Mouse (Mus musculus) heart, embryonic 11.5 days (tissue): Measurements from ENCODE around the gene Cfap52. TPM values are rescaled to one million over a fixed set of nuclear protein-coding genes. Genes with fewer than 3 reads are reported as not detected.

ENCODE experiments used
- ATAC-seq: fragments of 200-750 bp; cut with Nextera tagmentation; replicated peaks from 2 replicates; pipeline ENCODE4 v1.8.0; 2017; ENCODE audit warnings: moderate library complexity; ENCODE audit not compliant: insufficient number of reproducible peaks, low FRiP score, low TSS enrichment
- H3K27ac ChIP-seq: fragments of 300-500 bp; sonication (generic); 2 replicates; pipeline ENCODE4 v1.5.1; 2014; ENCODE audit warnings: mild to moderate bottlenecking, low read depth, low read length
- H3K27me3 ChIP-seq: fragments of 300-500 bp; sonication (generic); 2 replicates; pipeline ENCODE4 v1.6.1; 2014; ENCODE audit warnings: mild to moderate bottlenecking, low read length, mixed read lengths; ENCODE audit not compliant: control insufficient read depth, insufficient read depth
- H3K36me3 ChIP-seq: fragments of 300-500 bp; sonication (generic); 2 replicates; pipeline ENCODE4 v1.6.1; 2014; ENCODE audit warnings: mild to moderate bottlenecking, low read length, moderate library complexity, mixed read lengths; ENCODE audit not compliant: control insufficient read depth, insufficient read depth
- H3K4me1 ChIP-seq: fragments of 300-500 bp; sonication (generic); 2 replicates; pipeline ENCODE4 v1.6.1; 2014; ENCODE audit warnings: low read length; ENCODE audit not compliant: control insufficient read depth, insufficient read depth
- H3K4me2 ChIP-seq: fragments of 300-500 bp; sonication (generic); 2 replicates; pipeline ENCODE4 v1.6.1; 2014; ENCODE audit warnings: mild to moderate bottlenecking, moderate library complexity
- H3K4me3 ChIP-seq: fragments of 300-500 bp; sonication (generic); 2 replicates; pipeline ENCODE4 v1.5.1; 2014; ENCODE audit warnings: low read depth, low read length
- H3K9ac ChIP-seq: fragments of 300-500 bp; sonication (generic); 2 replicates; pipeline ENCODE4 v1.6.1; 2014; ENCODE audit warnings: mild to moderate bottlenecking, low read depth, low read length, moderate library complexity
- H3K9me3 ChIP-seq: fragments of 300-500 bp; sonication (generic); replicated peaks from 2 replicates; pipeline ENCODE4 v1.6.1; 2016; ENCODE audit warnings: low read length; ENCODE audit not compliant: control insufficient read depth
- WGBS: fragments of 180-500 bp; shearing (Covaris S2); extraction: QIAGEN DNeasy Blood & Tissue Kit; methylation state at CpG from one replicate; pipeline ENCODE4 v1.1.7; 2014; ENCODE audit not compliant: insufficient replicate concordance; 5-methylcytosine and 5-hydroxymethylcytosine counted together
- polyA plus RNA-seq: library from polyadenylated mRNA; unstranded; fragments of >200 nt; fragmentation: Nextera tagmentation; extraction: Ambion mirVana; gene quantifications from 2 replicates; pipeline ENCODE4 v1.2.1, GENCODE M21; 2014

Cfap52 gene
- polyA plus RNA-seq, 1 experiment from 2014 or later, result 0.57 TPM

DNA sequence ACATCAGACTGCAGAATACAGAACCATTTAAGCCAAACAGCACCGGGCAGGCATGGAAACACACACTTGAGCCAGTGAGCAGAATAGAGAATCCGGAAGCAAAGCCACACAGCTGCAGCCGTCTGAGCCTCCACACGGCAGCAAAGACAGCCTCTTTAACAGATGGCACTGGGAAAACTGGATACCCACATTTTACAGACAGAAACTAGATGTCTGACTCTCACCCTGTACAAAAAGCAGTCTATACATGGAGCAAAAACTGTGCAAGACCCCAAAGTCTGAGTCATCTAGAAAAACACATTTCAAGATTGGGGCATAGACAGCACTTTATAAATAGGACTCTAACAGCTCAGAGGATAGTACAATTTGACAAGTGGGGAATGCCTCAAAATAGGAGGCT, 25.8 kb upstream of the Cfap52 start:
- no peak for ATAC-seq
- Histone ChIP-seq H3K9ac (no peak overlapping the region), H3K4me1 (no peaks in the 10 kb centered on the region), H3K4me2 (no peak overlapping the region), H3K4me3 (no peak overlapping the region), H3K27ac (no peak overlapping the region), H3K27me3 (no peaks in the 10 kb centered on the region), H3K9me3 (no peaks in the 10 kb centered on the region), H3K36me3 (no peaks in the 10 kb centered on the region)
- WGBS, result 72% methylated on average over 4 of the region's 4 CpGs

GRCm38 (mm10) chr11:67983564-67983963, 18.1 kb upstream of the Cfap52 start:
- no peak for ATAC-seq
- Histone ChIP-seq H3K4me3 (no peak overlapping the region), H3K27me3 (no peaks in the 10 kb centered on the region)

DNA sequence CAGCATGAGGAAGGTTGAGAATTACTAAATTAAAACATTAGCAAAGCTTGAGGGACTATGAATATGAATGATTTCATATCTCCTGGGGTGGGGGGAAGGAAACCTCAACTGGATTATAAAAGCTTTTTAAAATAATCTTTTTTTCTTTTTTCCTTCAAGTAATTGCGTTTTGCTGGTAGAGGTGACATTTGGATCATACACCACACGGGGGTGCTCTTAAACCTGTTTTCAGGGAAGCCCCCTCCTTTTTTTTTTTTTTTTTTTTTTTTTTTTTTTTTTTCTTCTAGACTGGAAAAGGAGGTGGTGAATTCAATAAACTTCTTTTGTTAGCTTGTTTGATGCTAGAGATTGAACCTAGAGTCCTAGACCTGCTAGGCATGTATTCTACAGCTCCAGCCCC, 9.8 kb upstream of the Cfap52 start:
- ATAC-seq, result no peak
- 14% methylated on average over 2 of the region's 2 CpGs for WGBS
- H3K4me2 ChIP-seq, result no peak overlapping the region
- H3K36me3 ChIP-seq, result peaks cover 8% of the 10 kb centered on the region
- no peak overlapping the region for H3K9ac ChIP-seq
- H3K9me3 ChIP-seq, result no peaks in the 10 kb centered on the region
- peaks cover 12% of the 10 kb centered on the region for H3K4me1 ChIP-seq
- H3K27ac ChIP-seq, result no peak overlapping the region
- no peaks in the 10 kb centered on the region for H3K27me3 ChIP-seq
- no peak overlapping the region for H3K4me3 ChIP-seq

More at GRCm38 (mm10) chr11:67983564-67983963, 18.1 kb upstream of the Cfap52 start:
- 93% methylated on average over 6 of the region's 6 CpGs for WGBS
- H3K9me3 ChIP-seq, result no peaks in the 10 kb centered on the region
- no peaks in the 10 kb centered on the region for H3K4me1 ChIP-seq
- H3K27ac ChIP-seq, result no peak overlapping the region
- H3K4me2 ChIP-seq, result no peak overlapping the region
- H3K9ac ChIP-seq, result no peak overlapping the region
- no peaks in the 10 kb centered on the region for H3K36me3 ChIP-seq

DNA sequence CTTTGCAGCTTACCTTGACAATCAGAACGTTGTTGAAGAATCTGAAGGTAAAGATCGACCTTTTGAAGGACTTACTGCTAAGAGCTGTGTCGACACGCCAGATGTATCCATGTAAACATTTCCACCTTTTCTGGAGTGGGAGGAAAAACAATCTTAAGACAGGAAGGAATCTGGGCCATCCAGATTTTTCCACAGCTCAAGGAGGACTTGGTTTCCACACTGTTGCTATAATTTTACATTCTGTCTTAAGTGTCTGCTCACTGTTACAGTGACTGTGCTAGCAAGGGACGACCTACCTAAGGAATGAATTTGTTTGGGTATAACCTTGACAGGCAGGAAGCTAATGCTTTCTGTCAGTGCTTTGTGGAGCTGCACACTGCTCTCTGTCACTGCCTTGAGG, 7.8 kb upstream of the Cfap52 start:
- Histone ChIP-seq H3K4me2 (no peak overlapping the region), H3K4me3 (no peak overlapping the region), H3K9me3 (no peaks in the 10 kb centered on the region), H3K36me3 (peaks cover 8% of the 10 kb centered on the region), H3K27me3 (no peaks in the 10 kb centered on the region), H3K4me1 (peaks cover 12% of the 10 kb centered on the region), H3K9ac (no peak overlapping the region), H3K27ac (peak overlapping the region; percentile 89)
- ATAC-seq, result no peak
- 66% methylated on average over 5 of the region's 5 CpGs for WGBS

- no peak overlapping the region for H3K4me2 ChIP-seq
- H3K27ac ChIP-seq, result peak overlapping the region; percentile 89
Observed at GRCm38 (mm10) chr11:67972606-67973005, 7.2 kb upstream of the Cfap52 start.

GRCm38 (mm10) chr11:67967831-67968230, 2.4 kb upstream of the Cfap52 start:
- 71% methylated on average over 11 of the region's 11 CpGs for WGBS

More at GRCm38 (mm10) chr11:67972606-67973005, 7.2 kb upstream of the Cfap52 start:
- H3K4me3 ChIP-seq, result no peak overlapping the region
- no peaks in the 10 kb centered on the region for H3K9me3 ChIP-seq
- WGBS, result 44% methylated on average over 1 of the region's 1 CpGs
- peaks cover 14% of the 10 kb centered on the region for H3K4me1 ChIP-seq
- peaks cover 8% of the 10 kb centered on the region for H3K36me3 ChIP-seq
- H3K9ac ChIP-seq, result no peak overlapping the region
- H3K27me3 ChIP-seq, result no peaks in the 10 kb centered on the region
- ATAC-seq, result no peak

DNA sequence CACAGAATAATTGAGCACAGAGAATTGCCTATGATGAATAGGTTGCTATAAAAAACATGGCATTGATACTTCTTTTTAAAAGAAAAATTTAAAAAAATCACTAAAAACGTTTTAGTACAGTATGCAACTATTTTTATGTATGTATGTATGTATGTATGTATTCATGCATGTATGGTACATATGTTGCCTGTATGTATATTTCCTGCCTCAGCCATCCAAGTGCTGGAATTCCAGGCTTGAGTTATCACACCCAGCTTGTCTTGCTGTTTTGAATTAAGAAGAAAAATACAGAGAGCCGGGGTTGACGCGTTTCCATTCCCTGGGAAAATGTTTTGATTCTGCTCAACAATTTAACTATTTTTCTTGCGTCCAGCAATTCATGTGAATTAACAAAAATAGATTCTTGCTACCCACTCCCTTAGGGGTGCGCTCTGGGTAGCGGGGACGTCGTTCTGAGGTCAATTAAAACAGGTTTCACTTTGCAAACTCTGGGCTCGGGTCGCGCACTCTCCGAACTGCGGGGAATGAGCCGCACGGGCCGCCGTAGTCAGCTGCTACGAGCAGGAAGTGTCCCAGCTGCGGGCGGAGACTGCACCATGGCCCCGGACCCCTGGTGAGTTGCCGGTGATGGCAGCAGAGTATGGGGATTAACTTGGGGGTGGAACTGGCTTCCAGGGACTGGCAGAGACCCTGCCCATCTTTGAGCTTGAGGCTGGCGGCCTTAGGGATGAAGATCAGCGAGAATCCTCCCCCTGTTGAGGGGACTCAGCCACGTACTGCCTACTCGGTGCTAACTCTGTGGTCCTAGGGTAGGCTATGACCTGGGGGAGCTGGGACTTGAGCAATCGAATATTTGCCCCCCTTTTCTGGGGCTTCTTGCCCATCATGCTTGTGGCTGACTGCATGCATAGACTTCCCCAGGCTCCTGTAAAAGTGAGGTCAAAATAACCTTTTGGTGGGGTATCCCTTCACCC, 741 bp upstream of the Cfap52 start, which contains the start of gene Stx8:
Gene Stx8 (plus strand): TSS at position 289 of the 974 bp plus-strand sequence.
- Histone ChIP-seq H3K4me1 (peaks cover 7% of the 10 kb centered on the region; the same call in 1 of the 2 replicates), H3K4me2 (peak within 1 kb of the TSS; percentile 90), H3K4me3 (peak within 1 kb of the TSS; percentile 94), H3K27ac (peak within 1 kb of the TSS; percentile 35; the same call in 1 of the 2 replicates), H3K9me3 (no peaks in the 10 kb centered on the region), H3K9ac (peak within 1 kb of the TSS; percentile 91), H3K27me3 (no peaks in the 10 kb centered on the region), H3K36me3 (peaks cover 8% of the 10 kb centered on the region)
- under 1% methylated on average over 28 of the region's 28 CpGs for WGBS
- peak; percentile 56; the same call in 1 of the 2 replicates for ATAC-seq

More at GRCm38 (mm10) chr11:67967831-67968230, 2.4 kb upstream of the Cfap52 start:
- H3K27me3 ChIP-seq, result no peaks in the 10 kb centered on the region
- H3K9ac ChIP-seq, result no peak overlapping the region
- H3K9me3 ChIP-seq, result no peaks in the 10 kb centered on the region
- H3K4me1 ChIP-seq, result peaks cover 11% of the 10 kb centered on the region
- no peak for ATAC-seq
- no peak overlapping the region for H3K4me3 ChIP-seq
- no peak overlapping the region for H3K4me2 ChIP-seq
- H3K36me3 ChIP-seq, result peaks cover 8% of the 10 kb centered on the region
- H3K27ac ChIP-seq, result no peak overlapping the region

DNA sequence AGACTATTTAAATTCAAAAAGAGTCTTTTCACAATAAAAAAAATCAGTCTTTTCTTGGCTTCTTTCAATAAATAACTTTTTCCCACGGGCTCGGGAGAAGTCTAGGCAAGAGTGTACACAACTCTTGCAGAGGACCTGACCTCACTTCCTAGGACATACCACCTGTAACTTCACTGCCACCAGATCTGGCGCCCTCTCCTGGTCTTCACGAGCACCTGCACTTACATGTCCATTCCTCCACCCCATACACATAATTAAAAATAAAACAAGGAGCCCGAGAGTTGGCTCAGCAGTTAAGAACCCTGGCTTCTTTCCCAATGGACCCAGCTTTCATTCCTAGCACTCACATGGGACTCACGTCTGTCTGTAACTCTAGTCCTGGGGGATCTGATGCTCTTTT, 1.3 kb downstream of the Cfap52 start:
- no peak overlapping the region for H3K27ac ChIP-seq
- no peak overlapping the region for H3K4me2 ChIP-seq
- no peaks in the 10 kb centered on the region for H3K27me3 ChIP-seq
- H3K36me3 ChIP-seq, result no peaks in the 10 kb centered on the region
- 68% methylated on average over 6 of the region's 6 CpGs for WGBS
- H3K9ac ChIP-seq, result no peak overlapping the region
- H3K4me3 ChIP-seq, result no peak overlapping the region
- no peak for ATAC-seq
- H3K9me3 ChIP-seq, result no peaks in the 10 kb centered on the region
- peaks cover 7% of the 10 kb centered on the region; the same call in 1 of the 2 replicates for H3K4me1 ChIP-seq
